Mouse (Mus musculus) CH12.LX (cell line): Measurements from ENCODE around the gene Opalin.

ENCODE experiments used
- POLR2A ChIP-seq: IDR thresholded peaks from 2 replicates; pipeline ENCODE4 v1.6.1; 2011; ENCODE audit warnings: low read depth, mild to moderate bottlenecking, improper control_type of control experiment, low read length
- ZMIZ1 ChIP-seq: IDR thresholded peaks from 2 replicates; pipeline ENCODE4 v1.6.1; 2012; ENCODE audit warnings: low read depth, mild to moderate bottlenecking, inconsistent platforms, low read length, improper control_type of control experiment

- TF ChIP-seq POLR2A (no peak), ZMIZ1 (no peak)
Observed at GRCm38 (mm10) chr19:41019164-41019675, 57.7 kb downstream of the Opalin start.
